Mouse (Mus musculus) megakaryocyte-erythroid progenitor cell, adult 5-6 weeks (primary cell): ENCODE measurements around the gene Ncf1. TPM values are rescaled to one million over a fixed set of nuclear protein-coding genes. Genes with fewer than 3 reads are reported as not detected.

ENCODE experiments used
- ATAC-seq: replicated peaks from 2 replicates; pipeline ENCODE4 v1.8.0; 2016; ENCODE audit warnings: mild to moderate bottlenecking, inconsistent platforms; ENCODE audit not compliant: severe bottlenecking, poor library complexity, low FRiP score, low TSS enrichment
- total RNA-seq, 2 experiments: library from RNA; stranded (forward) in 1 of 2; stranded (reverse) in 1 of 2; fragments of 200-1000, 215-1000 nt in 1 of 2; fragments of >200 nt in 1 of 2; fragmentation: Nextera tagmentation in 1 of 2; gene quantifications; 2 replicates each; pipeline ENCODE4 v1.2.3; 2014 to 2017

Gene Ncf1
- total RNA-seq (2014; fragmentation: Nextera tagmentation) = 1.7 and 12.8 TPM in 2 replicates
- total RNA-seq (2017) = 3.3 and 3.9 TPM in 2 replicates

DNA sequence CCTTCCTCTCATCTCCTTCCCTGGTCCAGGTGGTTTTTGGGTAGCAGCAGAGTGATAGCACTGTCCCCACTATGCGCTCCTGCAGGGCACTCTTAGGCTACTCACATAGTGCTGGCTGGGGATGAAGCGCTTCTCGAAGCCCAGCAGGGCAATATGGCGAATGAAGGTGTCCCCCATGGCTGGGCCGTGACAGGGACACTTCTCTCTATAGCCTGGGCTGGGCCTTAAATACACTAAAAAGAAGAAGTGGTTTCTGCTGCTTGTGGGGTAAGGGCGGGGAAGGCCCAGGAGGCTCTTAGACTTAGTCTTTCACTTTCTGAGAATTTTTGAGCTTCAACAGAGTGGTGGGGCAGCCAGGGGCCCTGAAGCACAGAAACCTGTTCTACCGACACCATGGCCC is at the start of gene Ncf1:
Gene Ncf1 (minus strand): TSS at position 235 of the 400 bp plus-strand sequence.
- no peak for ATAC-seq

DNA sequence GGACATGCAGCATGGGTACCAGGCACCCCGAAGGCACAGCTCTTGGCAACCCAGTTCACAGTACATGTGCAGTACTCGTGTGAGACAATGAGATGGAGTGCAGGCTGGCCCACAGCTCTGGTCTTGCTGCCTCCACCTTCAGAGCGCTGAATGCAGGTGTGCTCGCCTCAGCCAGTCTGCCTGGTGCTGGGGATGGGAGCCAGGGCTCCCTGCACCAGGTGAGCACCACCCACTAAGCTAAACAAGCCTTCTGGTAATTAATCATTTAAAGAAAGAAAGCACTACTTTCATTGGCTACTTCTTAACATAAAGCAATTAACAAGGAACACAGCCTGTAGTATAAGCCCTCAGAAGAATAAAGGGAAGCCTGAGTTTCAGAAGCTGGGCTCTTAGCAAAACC is 47.7 kb upstream of the Ncf1 start:
- ATAC-seq = no peak

DNA sequence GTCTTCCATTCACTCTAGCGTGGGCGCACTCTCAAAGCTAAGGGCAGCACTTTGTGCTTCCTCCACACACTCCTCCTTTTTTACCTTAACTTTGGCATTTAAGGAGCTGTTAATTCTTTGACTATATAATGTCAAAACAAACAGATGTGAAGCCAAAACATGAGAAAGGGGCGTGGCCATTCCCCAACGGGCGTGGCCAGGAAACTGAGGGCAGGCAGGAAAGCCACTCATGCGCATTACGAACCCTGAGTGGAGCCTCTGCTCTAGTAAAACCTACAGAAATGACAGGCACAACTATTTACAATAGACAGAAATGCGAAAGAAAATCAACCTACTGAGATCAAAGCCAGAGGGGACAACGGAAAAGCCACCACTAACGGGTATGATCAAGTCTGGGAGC is 46.1 kb upstream of the Ncf1 start:
- ATAC-seq = no peak

DNA sequence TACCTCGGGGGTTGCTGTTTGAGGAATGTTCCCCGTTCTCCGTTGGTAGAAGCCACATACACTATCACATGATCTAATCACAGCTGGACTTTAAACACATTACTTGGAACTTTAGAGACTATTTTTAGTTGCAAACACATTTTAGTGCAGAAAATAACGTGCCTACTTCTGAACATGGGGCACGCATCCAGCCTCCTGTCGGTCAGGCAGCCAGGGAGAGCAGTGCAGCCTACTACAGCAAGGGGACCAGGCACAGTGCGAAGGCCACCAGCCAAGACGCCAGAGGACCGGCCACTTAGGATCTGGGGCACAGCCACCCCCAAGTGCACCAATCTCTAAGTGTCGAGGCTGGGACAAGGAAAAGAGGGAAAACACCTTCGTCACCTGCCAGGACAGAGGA is 45.6 kb upstream of the Ncf1 start:
- no peak for ATAC-seq

DNA sequence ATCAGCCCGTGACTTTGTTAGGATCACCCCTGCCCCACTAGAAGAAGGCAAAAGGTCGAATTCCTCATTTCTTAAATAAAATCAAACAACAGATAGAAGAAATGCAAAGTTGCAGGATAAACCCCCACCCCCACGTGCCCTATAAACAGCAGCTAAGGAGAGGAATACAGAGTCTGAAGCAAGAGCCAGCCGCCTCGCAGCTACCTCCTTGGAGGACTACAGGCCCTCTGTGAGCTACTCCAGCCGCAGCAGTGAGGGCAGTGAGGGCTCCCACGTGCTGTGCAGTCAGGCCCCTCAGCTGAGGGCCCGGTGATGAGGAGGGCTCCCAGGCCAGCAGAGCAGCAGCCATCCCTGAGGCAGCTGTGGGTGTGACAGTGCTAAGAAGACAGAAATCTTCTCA is 44.3 kb upstream of the Ncf1 start:
- no peak for ATAC-seq

DNA sequence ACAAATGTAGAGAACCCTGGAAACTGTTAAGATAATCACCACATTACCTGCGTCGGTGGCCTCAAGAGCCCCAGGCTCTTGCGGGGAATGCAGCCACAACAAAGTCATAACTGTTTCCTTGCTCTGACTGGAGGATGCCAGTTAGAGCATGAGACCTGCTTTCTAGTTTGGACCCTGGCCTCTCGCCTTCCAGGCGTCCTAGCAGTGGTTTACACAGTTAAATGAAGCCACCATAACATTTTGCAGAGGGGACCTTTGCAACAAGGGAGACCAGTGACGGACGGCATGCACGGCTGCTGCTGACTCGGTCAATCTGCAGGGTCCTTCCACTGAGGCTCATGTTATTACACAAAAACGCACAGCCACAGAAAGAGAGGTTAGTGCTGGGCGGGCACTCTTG is 43.3 kb upstream of the Ncf1 start:
- ATAC-seq = no peak

DNA sequence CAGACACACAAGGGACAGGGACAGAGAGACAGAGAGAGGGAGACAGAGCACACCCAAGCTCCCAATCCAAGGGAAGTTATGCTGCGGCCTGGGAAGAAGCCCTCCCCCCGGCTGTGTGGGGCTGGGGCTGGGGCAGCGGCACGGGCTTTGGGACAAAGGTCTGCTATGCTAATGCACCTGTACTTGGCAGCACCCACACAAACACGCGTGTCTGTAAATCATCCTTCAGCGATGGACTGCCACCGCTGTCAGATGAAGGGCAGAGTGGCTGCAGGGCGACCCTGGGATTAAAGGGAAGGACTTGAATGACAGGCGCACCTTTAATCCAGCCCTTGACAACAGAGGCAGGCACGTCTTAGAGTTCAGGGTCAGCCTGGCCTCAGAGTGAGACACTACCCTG is 42.0 kb upstream of the Ncf1 start:
- no peak for ATAC-seq

DNA sequence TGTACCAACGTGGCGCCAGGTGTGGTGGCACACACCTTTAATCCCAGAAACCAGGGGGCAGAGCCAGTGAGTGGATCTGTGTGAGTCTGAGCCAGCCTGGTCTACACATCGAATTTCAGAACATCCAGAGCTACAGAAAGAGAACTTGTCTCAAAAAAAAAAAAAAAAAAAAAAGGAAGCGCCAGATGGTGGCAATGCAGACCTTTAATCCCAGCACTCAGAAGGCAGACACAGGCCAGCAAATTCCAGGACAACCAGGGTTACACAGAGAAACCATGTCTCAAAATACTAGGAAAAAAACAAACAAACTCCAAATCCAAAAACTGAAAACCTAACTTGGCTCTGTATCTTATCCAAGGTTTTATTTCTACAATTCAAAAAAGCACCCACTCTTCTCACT is 41.1 kb upstream of the Ncf1 start:
- no peak for ATAC-seq

DNA sequence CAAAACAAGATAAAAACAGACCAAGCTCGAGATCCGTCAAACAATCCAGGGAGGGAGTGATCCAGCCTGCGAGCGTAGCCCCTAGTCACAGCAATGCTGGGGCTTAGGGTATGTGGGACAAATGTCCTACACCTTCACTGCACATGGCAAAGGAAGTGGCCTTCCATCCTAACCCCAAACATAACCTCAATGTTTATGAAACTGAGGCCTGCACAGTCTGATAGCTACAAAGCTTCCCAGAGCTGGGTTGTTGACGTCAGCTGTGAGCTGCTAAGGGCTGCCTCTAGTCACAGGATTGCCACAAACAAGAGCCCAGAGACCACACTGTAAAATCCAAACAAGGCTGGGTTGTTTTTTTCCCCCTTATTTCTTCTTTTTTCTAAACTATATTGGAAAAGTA is 40.3 kb upstream of the Ncf1 start:
- ATAC-seq = peak; percentile 58

DNA sequence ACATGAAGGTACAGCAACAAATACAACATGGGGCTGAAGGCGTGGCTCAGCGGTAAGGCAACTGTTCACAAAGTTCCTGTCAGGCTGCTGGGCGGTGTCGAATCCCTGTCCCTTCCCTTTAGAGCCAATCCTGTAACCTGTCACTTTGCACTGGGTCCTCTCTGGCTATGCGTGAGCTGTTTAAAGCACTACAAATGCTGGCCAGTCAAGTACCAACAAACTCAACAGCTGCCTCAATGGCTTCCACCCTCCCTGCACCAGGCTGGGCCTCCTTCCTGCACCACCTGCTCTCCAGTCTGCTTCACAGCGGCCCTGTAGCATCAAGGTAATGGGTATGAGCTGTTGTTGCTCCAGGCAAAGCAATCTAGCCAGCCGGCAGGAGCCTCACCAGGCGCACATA is 39.3 kb upstream of the Ncf1 start:
- ATAC-seq = no peak

DNA sequence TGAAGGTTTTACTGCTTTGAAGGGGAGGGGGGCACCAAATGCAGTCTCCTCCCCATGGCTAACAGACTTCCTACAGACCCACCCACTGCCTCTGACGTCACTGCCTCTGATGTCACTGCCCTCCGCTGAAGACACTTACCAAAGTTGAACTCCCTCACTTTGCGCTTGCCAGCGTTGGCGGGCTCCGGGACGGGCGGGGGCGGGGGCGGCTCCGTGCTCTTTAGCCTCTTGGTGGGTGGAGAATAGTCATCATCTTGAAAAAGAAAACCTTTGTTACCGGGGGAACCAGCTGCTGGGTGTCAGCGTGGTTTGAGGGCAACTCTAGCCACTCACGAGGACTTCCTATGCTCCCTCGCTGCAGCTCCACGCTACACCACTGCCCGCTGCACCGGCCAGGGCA is 37.0 kb upstream of the Ncf1 start:
- no peak for ATAC-seq

DNA sequence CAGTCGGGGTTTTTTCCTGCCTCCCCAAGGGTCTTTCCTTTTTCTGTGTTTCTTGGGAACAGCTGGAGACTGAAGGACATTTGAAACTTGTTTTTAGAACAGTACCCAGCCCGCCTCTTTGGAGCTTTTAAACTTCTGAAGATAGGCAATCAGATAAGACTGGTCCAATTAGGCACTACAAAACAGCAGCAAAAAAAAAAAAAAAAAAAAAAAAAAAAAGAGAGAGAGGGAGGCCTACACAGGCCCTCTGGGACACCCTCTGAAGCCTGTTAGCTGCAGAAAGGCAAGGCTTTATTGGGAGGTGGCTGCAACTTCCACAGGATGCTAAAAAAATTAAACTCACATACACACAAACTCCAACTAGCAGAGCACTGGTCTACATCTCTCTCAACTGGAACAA is 36.5 kb upstream of the Ncf1 start:
- no peak for ATAC-seq

DNA sequence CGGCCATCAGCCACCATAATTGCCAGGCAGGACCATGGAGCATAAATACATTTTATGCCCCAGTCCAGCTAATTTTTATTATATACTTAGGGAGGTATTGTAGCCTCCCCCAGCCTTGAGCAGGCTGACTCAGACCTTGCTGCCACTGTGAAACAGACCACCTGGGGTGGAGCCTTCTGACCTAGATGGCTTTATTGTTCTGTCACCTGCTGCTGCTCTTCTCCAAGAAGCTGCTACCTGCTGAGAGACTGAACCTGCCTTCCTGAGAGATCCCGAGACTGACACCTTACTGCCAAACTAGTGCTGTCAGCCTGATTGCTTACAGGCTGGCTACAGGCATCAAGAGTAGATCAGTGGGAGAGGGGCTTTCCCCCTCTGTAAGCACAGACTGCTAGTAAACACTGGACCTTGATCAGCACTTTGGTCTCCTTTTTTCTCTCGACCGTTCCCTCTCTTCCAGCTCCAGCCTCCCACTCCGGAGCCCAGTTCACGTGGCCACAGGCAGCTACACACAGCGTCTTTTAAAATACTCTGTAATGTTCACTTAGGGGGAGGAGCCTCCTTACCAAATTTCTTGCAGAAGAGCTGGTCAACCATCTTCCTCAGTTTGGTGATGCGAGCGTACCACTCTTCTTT is 30.7 kb upstream of the Ncf1 start:
- no peak for ATAC-seq

DNA sequence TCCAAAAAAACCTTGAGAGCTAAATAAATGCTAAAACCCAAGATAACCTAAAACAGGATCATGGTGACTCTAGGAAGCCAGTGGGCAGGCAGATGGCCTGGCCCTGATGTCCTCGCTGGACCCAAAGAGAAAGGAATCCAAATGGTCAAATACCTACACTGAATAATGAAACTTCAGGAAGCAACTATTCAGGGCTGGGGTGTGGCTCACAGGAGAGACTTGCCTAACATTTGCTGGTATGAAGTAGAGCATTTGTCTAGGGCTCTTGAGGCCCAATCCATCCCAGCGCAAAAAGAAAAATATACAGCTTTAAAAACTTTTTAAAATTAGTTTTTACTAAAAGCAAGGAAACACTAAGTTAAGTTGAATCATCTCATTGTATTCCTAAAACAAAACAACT is 29.5 kb upstream of the Ncf1 start:
- ATAC-seq = no peak

DNA sequence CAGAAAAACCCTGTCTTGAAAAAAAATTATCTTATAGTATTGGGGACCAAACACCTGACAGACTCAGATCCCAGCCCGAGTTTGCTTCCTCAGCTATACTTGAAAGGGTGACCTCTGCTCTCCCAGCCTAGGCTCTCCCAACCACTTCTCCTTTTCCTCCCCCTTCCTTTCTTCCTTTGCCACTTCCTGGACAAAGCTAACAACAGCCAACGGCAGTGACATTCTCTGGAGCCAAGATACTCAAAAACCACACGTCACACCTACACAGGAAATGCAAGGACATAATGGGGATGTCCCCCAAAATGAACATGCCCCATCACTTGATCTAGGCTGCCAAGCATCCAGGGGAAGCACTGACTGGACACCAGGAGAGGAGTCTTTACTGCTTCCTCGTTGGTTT is 29.0 kb upstream of the Ncf1 start:
- ATAC-seq = no peak; the same call in 1 of the 2 replicates

DNA sequence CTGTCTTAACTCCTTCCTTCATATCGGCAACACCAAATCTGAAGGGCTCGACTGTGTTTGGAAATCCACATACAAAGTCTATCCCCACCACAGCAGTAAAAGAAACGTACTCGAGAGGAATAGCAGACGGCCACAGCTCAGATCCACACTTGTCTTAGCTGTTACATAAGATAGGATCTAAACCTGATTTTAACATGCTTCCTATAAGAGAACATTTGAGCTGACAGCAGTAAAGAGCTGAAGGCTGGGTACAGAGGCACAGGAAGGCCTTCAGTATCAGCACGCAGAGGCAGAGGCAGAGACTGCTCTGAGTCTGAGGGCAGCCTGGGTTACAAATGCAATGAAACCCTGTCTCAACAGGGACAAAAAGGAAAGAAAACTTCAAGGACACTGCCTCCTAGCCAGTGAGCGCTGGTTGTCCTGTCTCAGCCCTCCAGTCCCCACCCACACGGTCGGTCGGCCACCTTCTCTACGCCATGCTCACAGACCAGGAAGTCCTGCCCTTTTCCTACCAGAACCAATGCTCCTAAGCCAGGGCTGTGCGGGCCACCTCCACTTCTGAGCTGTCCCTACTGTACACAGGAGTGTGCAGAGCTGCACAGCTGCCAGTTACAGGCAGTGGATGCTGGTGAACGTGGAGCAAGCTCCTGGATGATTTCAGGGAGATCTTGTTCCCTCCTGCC is 28.1 kb upstream of the Ncf1 start:
- ATAC-seq = peak; percentile 29; the same call in 1 of the 2 replicates

DNA sequence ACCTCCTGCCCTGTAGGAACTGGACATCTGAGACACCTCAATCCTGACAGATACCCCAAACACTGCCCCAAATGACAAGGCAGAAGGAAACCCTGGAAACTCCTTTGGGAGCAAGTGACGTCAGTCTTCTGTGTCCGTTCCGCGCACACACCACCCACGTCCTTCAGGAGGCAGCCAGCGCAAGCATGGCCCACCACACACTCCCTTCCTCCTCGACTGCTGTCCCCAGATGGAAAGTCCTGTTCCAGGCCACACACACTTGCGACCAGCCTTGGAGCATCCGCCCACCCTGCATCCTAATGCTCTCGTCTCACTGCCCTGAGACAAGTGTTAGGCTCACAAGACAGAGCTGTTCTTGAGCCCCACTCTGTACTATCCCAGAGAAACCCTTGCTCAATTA is 25.9 kb upstream of the Ncf1 start:
- no peak for ATAC-seq

DNA sequence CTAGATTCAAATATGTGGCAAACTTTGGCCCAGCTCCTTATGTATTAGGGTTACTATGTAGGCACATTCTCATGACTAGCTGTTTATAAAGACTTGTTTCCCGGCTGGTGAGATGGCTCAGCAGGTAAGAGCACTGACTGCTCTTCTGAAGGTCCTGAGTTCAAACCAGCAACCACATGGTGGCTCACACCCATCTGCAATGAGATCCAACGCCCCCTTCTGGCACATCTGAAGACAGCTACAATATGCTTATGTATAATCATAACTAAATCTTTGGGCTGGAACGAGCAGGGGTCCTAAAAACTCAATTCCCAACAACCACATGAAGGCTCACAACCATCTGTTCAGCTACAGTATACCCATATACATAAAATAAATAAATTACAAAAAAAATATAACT is 24.4 kb upstream of the Ncf1 start:
- no peak for ATAC-seq

DNA sequence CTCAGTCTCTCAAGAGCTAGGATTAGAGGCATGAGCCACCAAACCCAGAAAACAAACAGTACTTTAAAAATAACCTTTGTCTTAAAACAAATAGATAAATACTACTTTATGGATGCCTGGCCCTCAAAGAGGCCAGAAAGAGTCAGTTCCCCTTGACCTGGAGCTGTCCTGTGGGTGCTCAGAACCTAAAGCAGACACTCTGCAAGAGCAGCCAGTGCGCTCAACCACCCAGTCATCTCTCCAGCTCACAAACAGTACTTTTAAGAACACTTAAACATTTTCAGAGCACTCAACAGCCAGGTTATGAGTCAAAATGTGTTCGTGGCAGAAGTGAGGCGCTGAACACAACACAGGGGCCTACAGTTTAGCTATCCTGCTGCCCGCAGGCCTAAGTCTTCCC is 21.7 kb upstream of the Ncf1 start:
- no peak for ATAC-seq

DNA sequence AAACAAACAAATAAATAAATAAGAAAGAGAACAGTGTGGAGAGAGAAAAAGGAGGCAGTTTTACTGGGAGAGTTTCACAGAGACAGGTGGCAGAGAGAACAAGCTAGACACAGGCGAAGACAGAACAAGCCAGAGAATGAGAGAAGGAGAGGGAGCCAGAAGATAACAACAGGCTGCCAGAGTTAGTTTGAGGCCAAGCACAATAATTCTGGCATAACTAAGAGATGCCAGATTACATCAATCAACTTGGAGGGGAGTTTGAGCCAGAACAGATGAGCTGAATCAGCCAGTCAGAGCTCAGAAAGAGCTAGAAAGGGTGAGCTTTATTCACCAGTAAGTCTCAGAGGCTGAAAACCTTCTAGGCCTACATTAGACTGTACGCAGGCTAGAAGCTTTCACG is 21.2 kb upstream of the Ncf1 start:
- ATAC-seq = no peak

DNA sequence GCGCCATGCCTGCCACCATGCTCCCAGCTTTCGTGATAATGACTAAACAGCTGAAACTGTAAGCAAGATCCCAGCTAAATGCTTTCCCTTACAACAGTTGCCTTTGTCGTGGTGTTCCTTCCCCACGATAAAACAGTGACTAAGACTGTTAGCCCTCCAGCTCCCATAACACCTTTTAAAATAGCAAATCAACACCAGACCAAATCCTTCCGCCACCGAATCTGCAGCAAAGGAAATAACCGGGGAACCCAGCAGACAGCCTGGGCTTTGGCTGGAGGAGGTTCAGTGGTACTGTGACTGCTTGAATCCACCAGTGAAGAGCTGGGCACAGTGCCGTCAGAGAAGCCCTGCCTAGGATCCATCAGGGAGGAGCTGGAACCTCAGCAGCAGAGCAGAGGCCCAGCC is 19.8 kb upstream of the Ncf1 start:
- no peak for ATAC-seq
